Mouse (Mus musculus): ENCODE data around the gene Serinc1. TPM values are rescaled to one million over a fixed set of nuclear protein-coding genes. Genes with fewer than 3 reads are reported as not detected.

Gene Serinc1
- total and polyA plus RNA-seq, 3 experiments = 38.3 to 42.8 TPM; not detected in 1

- no peak for TF ChIP-seq POLR2AphosphoS5 (IDR thresholded peaks at IDR 0.05; ENCODE audit: borderline replicate concordance, low read depth, low read length)
Measured at GRCm38 (mm10) chr10:57526469-57526868, 5.9 kb downstream of the Serinc1 start (continued).

GRCm38 (mm10) chr10:57515278-57515677 is 17.1 kb downstream of the Serinc1 start:
- Histone ChIP-seq H3K79me2 (ENCODE audit: control insufficient read depth, insufficient read depth, low read length, poor library complexity) (no peaks in the 10 kb centered on the region), H3K27me3 (ENCODE audit: control insufficient read depth in 1 of 2, insufficient read depth in 2 of 2, low read length in 2 of 2) (no peaks in the 10 kb centered on the region), H3K9ac (ENCODE audit: control insufficient read depth, low read depth, low read length, poor library complexity, severe bottlenecking) (no peak overlapping the region), H3K4me3 (ENCODE audit: control insufficient read depth in 1 of 2, insufficient read depth in 1 of 2, low read depth in 2 of 2, low read length in 2 of 2) (no peak overlapping the region), H3K4me1 (ENCODE audit: control insufficient read depth in 1 of 2, insufficient read depth in 2 of 2, low read length in 2 of 2) (no peaks in the 10 kb centered on the region), H3K9me3 (replicated peaks; ENCODE audit: insufficient read depth, low read length) (no peaks in the 10 kb centered on the region), H3K36me3 (ENCODE audit: control insufficient read depth in 1 of 2, insufficient read depth in 2 of 2, low read length in 2 of 2) (peaks cover 0 to 33% of the 10 kb centered on the region in 2 experiments; a peak in 2 of 4 replicates), H3K27ac (ENCODE audit: control insufficient read depth, low read depth, low read length) (no peak overlapping the region)
- DNase-seq (ENCODE audit: low read depth, low spot score) = no peak
- TF ChIP-seq MXI1 (IDR thresholded peaks at IDR 0.05; ENCODE audit: low read depth, low read length) = no peak
- TF ChIP-seq ZKSCAN1 (IDR thresholded peaks at IDR 0.05; ENCODE audit: low read depth, low read length) = no peak
- TF ChIP-seq TCF12 (IDR thresholded peaks at IDR 0.05; ENCODE audit: low read depth, low read length) = no peak
- no peak for TF ChIP-seq GATA1 (IDR thresholded peaks at IDR 0.05; ENCODE audit: low read depth, low read length)
- TF ChIP-seq ZNF384 (IDR thresholded peaks at IDR 0.05; ENCODE audit: low read depth, low read length) = no peak
- TF ChIP-seq E2F4 (IDR thresholded peaks at IDR 0.05; ENCODE audit: borderline replicate concordance, low read depth, low read length) = no peak
- no peak for TF ChIP-seq ZC3H11A (IDR thresholded peaks at IDR 0.05; ENCODE audit: low read depth, low read length)
- no peak for TF ChIP-seq MYC (IDR thresholded peaks at IDR 0.05; ENCODE audit: low read depth, low read length)
- TF ChIP-seq NELFE (IDR thresholded peaks at IDR 0.05; ENCODE audit: low read depth, low read length) = no peak
- no peak for TF ChIP-seq POLR2A (IDR thresholded peaks at IDR 0.05; ENCODE audit: control insufficient read depth in 1 of 2, insufficient read depth in 1 of 2, low read depth in 1 of 2, low read length in 2 of 2, poor library complexity in 1 of 2)
- no peak for TF ChIP-seq MYB (IDR thresholded peaks at IDR 0.05; ENCODE audit: low read depth, low read length)
- no peak for TF ChIP-seq RAD21 (IDR thresholded peaks at IDR 0.05; ENCODE audit: low read depth, low read length)
- TF ChIP-seq USF1 (IDR thresholded peaks at IDR 0.05; ENCODE audit: low read depth, low read length) = no peak
- TF ChIP-seq ETS1 (IDR thresholded peaks at IDR 0.05; ENCODE audit: low read depth, low read length) = no peak
- no peak for TF ChIP-seq POLR2AphosphoS5 (IDR thresholded peaks at IDR 0.05; ENCODE audit: borderline replicate concordance, low read depth, low read length)
- TF ChIP-seq RCOR1 (IDR thresholded peaks at IDR 0.05; ENCODE audit: low read depth, low read length) = no peak

DNA sequence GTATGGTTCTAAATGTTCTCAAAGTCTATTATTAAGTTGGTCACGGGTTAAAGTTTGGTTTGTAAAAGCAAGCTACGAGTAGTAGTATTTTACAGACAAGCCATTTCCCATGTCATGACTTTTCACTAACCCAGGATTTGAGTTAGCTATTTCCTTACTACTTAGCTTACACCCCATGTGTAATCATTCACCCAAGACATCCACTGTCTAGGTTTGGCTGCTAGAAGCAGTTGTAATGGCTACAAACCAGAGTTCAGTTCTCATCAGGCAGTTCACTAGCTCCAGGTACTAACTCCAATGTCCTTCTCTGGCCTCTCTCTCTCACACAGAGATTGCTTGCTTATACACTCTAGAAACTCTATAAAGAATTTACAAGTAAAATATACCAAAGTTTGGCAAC is 17.7 kb downstream of the Serinc1 start:
- no peaks in the 10 kb centered on the region for H3K79me2 ChIP-seq (ENCODE audit: control insufficient read depth, insufficient read depth, low read length, poor library complexity)
- no peak for TF ChIP-seq POLR2AphosphoS5 (IDR thresholded peaks at IDR 0.05; ENCODE audit: borderline replicate concordance, low read depth, low read length)
- H3K36me3 ChIP-seq (ENCODE audit: control insufficient read depth in 1 of 2, insufficient read depth in 2 of 2, low read length in 2 of 2) = peaks cover 0 to 29% of the 10 kb centered on the region in 2 experiments; a peak in 2 of 4 replicates
- no peak overlapping the region for H3K4me3 ChIP-seq (ENCODE audit: control insufficient read depth in 1 of 2, insufficient read depth in 1 of 2, low read depth in 2 of 2, low read length in 2 of 2)
- DNase-seq (ENCODE audit: low read depth, low spot score) = no peak
- no peak overlapping the region for H3K9ac ChIP-seq (ENCODE audit: control insufficient read depth, low read depth, low read length, poor library complexity, severe bottlenecking)
- H3K27ac ChIP-seq (ENCODE audit: control insufficient read depth, low read depth, low read length) = no peak overlapping the region
- no peaks in the 10 kb centered on the region for H3K4me1 ChIP-seq (ENCODE audit: control insufficient read depth in 1 of 2, insufficient read depth in 2 of 2, low read length in 2 of 2)
- no peaks in the 10 kb centered on the region for H3K9me3 ChIP-seq (replicated peaks; ENCODE audit: insufficient read depth, low read length)
- H3K27me3 ChIP-seq (ENCODE audit: control insufficient read depth in 1 of 2, insufficient read depth in 2 of 2, low read length in 2 of 2) = no peaks in the 10 kb centered on the region
